In genomic region chr16:35249763-35250162, GRCm38 (mm10) we compare ENCODE assay signal across 17 mouse cellular contexts.
DNase-seq lines count a peak whose midpoint lies in the region; TF ChIP-seq lines count a peak whose summit lies in the region.
"Had no signal": no experiment of that assay in that cellular context is flagged by ENCODE, and none has a peak within 500 bp of the region (broad histone marks: within the 10 kb centered on the region; RNA-seq: fewer than 3 reads in every experiment).

No protein-coding gene starts in this region.

- TF ChIP-seq POLR2A in kidney, adult 2 months (IDR thresholded peaks at IDR 0.05; ENCODE audit: low read depth, low read length) = no peak

- no peak for TF ChIP-seq CTCF in kidney, adult 2 months (conservative IDR thresholded peaks at IDR 0.05; ENCODE audit: insufficient read depth, insufficient read length, low read depth, low read length)

- H3K27ac ChIP-seq in kidney, adult 2 months (ENCODE audit: insufficient read depth, low read depth, low read length) = no peak overlapping the region
- H3K27ac ChIP-seq: embryonic facial prominence, embryonic 13.5 days; forebrain, embryonic 12.5 days; hindbrain, embryonic 13.5 days had no signal

- H3K36me3 ChIP-seq in kidney, adult 2 months (ENCODE audit: control insufficient read depth, insufficient read depth, low read length) = no peaks in the 10 kb centered on the region
- H3K36me3 ChIP-seq: forebrain, embryonic 12.5 days had no signal

- intact Hi-C loops in left cerebral cortex, postnatal 4 days (cut with DNase I) = no loop called here

- WGBS in kidney, adult 2 months = 64% methylated on average over 6 of the region's 6 CpGs

- DNase-seq in cerebellum, postnatal 10 days = peak; percentile 73 to 75
- no peak for DNase-seq in cerebellum, postnatal 36 days
- DNase-seq in kidney, adult 2 months = peak; percentile 71
- no peak for DNase-seq in kidney, postnatal 14 days
- DNase-seq in left cerebral cortex, postnatal 4 days = peak; percentile 37
- no peak for DNase-seq in left cerebral cortex, adult 11 months (ENCODE audit: low spot score)
- DNase-seq in layer of hippocampus, postnatal 10 days (ENCODE audit: low spot score in 2 of 2) = no peak
- DNase-seq: adrenal gland, postnatal 10 days; cerebellum, adult 18-20 months; gastrocnemius, postnatal 10 days; heart, adult 18-20 months; heart, postnatal 10 days; heart, postnatal 4 days had no signal

- no peak overlapping the region for H3K4me3 ChIP-seq in kidney, adult 2 months (ENCODE audit: insufficient read depth, low read depth, low read length)
- H3K4me3 ChIP-seq: embryonic facial prominence, embryonic 13.5 days; forebrain, embryonic 12.5 days; heart, embryonic 10.5 days; hindbrain, embryonic 13.5 days had no signal

- no peaks in the 10 kb centered on the region for H3K27me3 ChIP-seq in kidney, adult 2 months (replicated peaks; ENCODE audit: control insufficient read depth, insufficient read depth, low read length)
- H3K27me3 ChIP-seq: embryonic facial prominence, embryonic 13.5 days; forebrain, embryonic 12.5 days; hindbrain, embryonic 13.5 days had no signal

- H3K4me1 ChIP-seq in kidney, adult 2 months (ENCODE audit: control insufficient read depth, insufficient read depth, low read length) = no peaks in the 10 kb centered on the region

Comparison
In these comparisons a context has a peak if more than half of its experiments do, and no peak if none do; other contexts are left out.
1. DNase-seq: peak in cerebellum, postnatal 10 days (2 of 2), kidney, adult 2 months (single experiment) and left cerebral cortex, postnatal 4 days (single experiment); none in cerebellum, postnatal 36 days (0 of 2), kidney, postnatal 14 days (single experiment), left cerebral cortex, adult 11 months (single experiment) and layer of hippocampus, postnatal 10 days (0 of 2).